Mouse (Mus musculus) lung, postnatal 0 days (tissue): ENCODE results near the gene Adgrg3.

ENCODE experiments used
- CTCF ChIP-seq: IDR thresholded peaks from 2 replicates; pipeline ENCODE4 v1.5.1; 2016; ENCODE audit warnings: antibody characterized with exemption, mild to moderate bottlenecking
- EP300 ChIP-seq: IDR thresholded peaks from 2 replicates; pipeline ENCODE4 v1.6.1; 2016; ENCODE audit warnings: antibody characterized with exemption, mild to moderate bottlenecking, control low read depth

GRCm38 (mm10) chr8:95081650-95082049 is 64.2 kb downstream of the Adgrg3 start:
- TF ChIP-seq EP300: no peak
- TF ChIP-seq CTCF: no peak
